Mouse (Mus musculus) intestine, postnatal 0 days (tissue): Measurements from ENCODE around the gene Phyhd1. TPM values are rescaled to one million over a fixed set of nuclear protein-coding genes. Genes with fewer than 3 reads are reported as not detected.

Source experiments
- ATAC-seq: fragments of 200-750 bp; cut with Nextera tagmentation; 2 replicates; pipeline ENCODE4 v1.8.0; 2017; ENCODE audit warnings: mild to moderate bottlenecking, moderate TSS enrichment, moderate library complexity
- H3K27ac ChIP-seq: fragments of 300-500 bp; sonication (generic); 2 replicates; pipeline ENCODE4 v1.5.1; 2014; ENCODE audit warnings: mild to moderate bottlenecking, low read depth, low read length, moderate library complexity
- H3K27me3 ChIP-seq: fragments of 300-500 bp; sonication (generic); replicated peaks from 2 replicates; pipeline ENCODE4 v1.6.1; 2014; ENCODE audit warnings: low read length, mixed read lengths; ENCODE audit not compliant: control insufficient read depth, insufficient read depth
- H3K36me3 ChIP-seq: fragments of 300-500 bp; sonication (generic); 2 replicates; pipeline ENCODE4 v1.6.1; 2014; ENCODE audit warnings: mild to moderate bottlenecking, moderate library complexity; ENCODE audit not compliant: control insufficient read depth, insufficient read depth
- H3K4me1 ChIP-seq: fragments of 300-500 bp; sonication (generic); replicated peaks from 2 replicates; pipeline ENCODE4 v1.6.1; 2014; ENCODE audit warnings: antibody characterized with exemption, low read length, mixed read lengths; ENCODE audit not compliant: control insufficient read depth, insufficient read depth
- H3K4me2 ChIP-seq: fragments of 300-500 bp; sonication (generic); replicated peaks from 2 replicates; pipeline ENCODE4 v1.6.1; 2014; ENCODE audit warnings: low read depth, mild to moderate bottlenecking, moderate library complexity
- H3K4me3 ChIP-seq: fragments of 300-500 bp; sonication (generic); 2 replicates; pipeline ENCODE4 v1.5.1; 2014; ENCODE audit warnings: low read depth, low read length
- H3K9ac ChIP-seq: fragments of 300-500 bp; sonication (generic); 2 replicates; pipeline ENCODE4 v1.6.1; 2014; ENCODE audit warnings: mild to moderate bottlenecking, low read depth, low read length
- H3K9me3 ChIP-seq: fragments of 300-500 bp; sonication (generic); 2 replicates; pipeline ENCODE4 v1.6.1; 2016; ENCODE audit warnings: mixed run types; ENCODE audit not compliant: control insufficient read depth
- CTCF ChIP-seq: sonication (generic); IDR thresholded peaks from 2 replicates; pipeline ENCODE4 v1.5.1; 2016; ENCODE audit warnings: low read depth, mild to moderate bottlenecking, control low read depth, antibody characterized with exemption, moderate library complexity
- WGBS: fragments of 180-500 bp; shearing (Covaris S2); extraction: QIAGEN DNeasy Blood & Tissue Kit; methylation state at CpG from one replicate; pipeline ENCODE4 v1.1.7; 2014; 5-methylcytosine and 5-hydroxymethylcytosine counted together
- polyA plus RNA-seq: library from polyadenylated mRNA; unstranded; fragments of >200 nt; fragmentation: Nextera tagmentation; extraction: Ambion mirVana; gene quantifications from 2 replicates; pipeline ENCODE4 v1.2.1, GENCODE M21; 2015

Gene Phyhd1
- 3.1 and 3.7 TPM in 2 replicates for polyA plus RNA-seq

DNA sequence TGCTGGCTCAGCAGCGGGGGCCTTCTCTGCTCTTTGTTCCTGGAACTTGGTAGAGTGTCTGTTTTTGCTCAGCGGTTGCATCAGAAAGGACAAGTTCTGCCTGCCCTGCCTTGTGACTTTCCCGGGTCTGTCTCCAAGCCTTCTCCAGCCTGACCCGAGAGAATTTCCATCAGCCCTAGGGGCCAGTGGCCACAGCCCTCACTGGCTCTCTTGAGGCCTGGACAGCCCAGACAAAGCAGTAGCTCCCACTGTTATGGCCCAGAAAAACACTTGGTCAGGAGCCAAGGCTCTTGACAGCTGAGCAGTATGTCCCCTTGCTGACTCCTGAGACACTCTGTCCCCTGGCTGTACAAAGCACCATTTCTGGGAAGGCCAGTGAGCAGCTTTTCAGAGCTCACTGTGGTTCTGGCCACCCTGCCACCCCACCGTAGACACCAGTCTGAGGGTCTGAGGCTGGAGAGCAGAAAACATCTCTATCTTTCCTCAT lies at the start of gene Phyhd1:
Gene Phyhd1 (plus strand): TSS at position 437 of the 487 bp plus-strand sequence.
- 36% methylated on average over 5 of the region's 5 CpGs for WGBS
- Histone ChIP-seq H3K9me3 (no peaks in the 10 kb centered on the region), H3K36me3 (peaks cover 36% of the 10 kb centered on the region), H3K27me3 (no peaks in the 10 kb centered on the region), H3K9ac (no peak within 1 kb of the TSS; the same call in none of the 2 replicates), H3K4me2 (peak within 1 kb of the TSS; percentile 35; the same call in 1 of the 2 replicates), H3K4me3 (0 out of 2 replicates have a peak within 1 kb of the TSS, but pooled peaks have one; percentile 7), H3K27ac (peak within 1 kb of the TSS; percentile 79), H3K4me1 (0 out of 2 replicates have a peak, but pooled peaks cover 12% of the 10 kb centered on the region)
- TF ChIP-seq CTCF, result no peak
- no peak for ATAC-seq

GRCm38 (mm10) chr2:30216293-30216692 lies 49.7 kb upstream of the Phyhd1 start:
- Histone ChIP-seq H3K27ac (no peak overlapping the region), H3K9ac (no peak overlapping the region), H3K4me2 (no peak overlapping the region), H3K4me1 (no peaks in the 10 kb centered on the region), H3K27me3 (no peaks in the 10 kb centered on the region), H3K4me3 (no peak overlapping the region), H3K9me3 (no peaks in the 10 kb centered on the region), H3K36me3 (no peaks in the 10 kb centered on the region)
- 91% methylated on average over 5 of the region's 5 CpGs for WGBS
- no peak for TF ChIP-seq CTCF
- no peak for ATAC-seq

DNA sequence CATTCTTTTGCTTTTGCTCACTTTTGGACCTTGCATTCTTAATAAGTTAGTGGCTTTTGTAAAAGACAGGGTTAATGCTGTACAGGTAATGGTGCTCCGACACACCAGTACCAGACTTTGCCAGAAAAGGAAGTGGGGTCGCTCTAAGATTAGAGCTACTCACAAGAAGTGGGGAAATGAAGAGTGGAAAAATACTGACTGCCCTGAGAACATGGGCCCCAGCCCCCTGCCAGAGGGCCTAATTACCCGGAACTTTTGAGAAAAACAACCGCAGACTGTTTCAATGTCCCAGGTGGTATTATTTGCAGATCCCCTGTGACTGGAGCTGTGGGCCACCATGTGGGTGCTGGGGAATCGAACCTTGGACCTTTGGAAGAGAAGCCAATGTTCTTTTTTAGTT lies 30.4 kb upstream of the Phyhd1 start:
- H3K4me1 ChIP-seq, result peaks cover 3% of the 10 kb centered on the region; the same call in 1 of the 2 replicates
- H3K36me3 ChIP-seq, result peaks cover under 1% of the 10 kb centered on the region; the same call in 1 of the 2 replicates
- no peaks in the 10 kb centered on the region for H3K9me3 ChIP-seq
- WGBS, result 81% methylated on average over 5 of the region's 5 CpGs
- no peaks in the 10 kb centered on the region for H3K27me3 ChIP-seq
- no peak overlapping the region for H3K4me3 ChIP-seq
- no peak for ATAC-seq
- H3K4me2 ChIP-seq, result no peak overlapping the region
- no peak overlapping the region for H3K27ac ChIP-seq
- no peak overlapping the region for H3K9ac ChIP-seq
- no peak for TF ChIP-seq CTCF

- H3K36me3 ChIP-seq, result peaks cover 11% of the 10 kb centered on the region
- peaks cover 3% of the 10 kb centered on the region; the same call in 1 of the 2 replicates for H3K4me1 ChIP-seq
- no peaks in the 10 kb centered on the region for H3K9me3 ChIP-seq
- ATAC-seq, result no peak
- 2% methylated on average over 18 of the region's 18 CpGs for WGBS
- TF ChIP-seq CTCF, result no peak
- H3K9ac ChIP-seq, result peak overlapping the region; percentile 92
- H3K4me3 ChIP-seq, result peak overlapping the region; percentile 93
- H3K4me2 ChIP-seq, result peak overlapping the region; percentile 78
- peak overlapping the region; percentile 93 for H3K27ac ChIP-seq
- H3K27me3 ChIP-seq, result no peaks in the 10 kb centered on the region
These were observed 29.4 kb upstream of the Phyhd1 start for GRCm38 (mm10) chr2:30236426-30237198.

DNA sequence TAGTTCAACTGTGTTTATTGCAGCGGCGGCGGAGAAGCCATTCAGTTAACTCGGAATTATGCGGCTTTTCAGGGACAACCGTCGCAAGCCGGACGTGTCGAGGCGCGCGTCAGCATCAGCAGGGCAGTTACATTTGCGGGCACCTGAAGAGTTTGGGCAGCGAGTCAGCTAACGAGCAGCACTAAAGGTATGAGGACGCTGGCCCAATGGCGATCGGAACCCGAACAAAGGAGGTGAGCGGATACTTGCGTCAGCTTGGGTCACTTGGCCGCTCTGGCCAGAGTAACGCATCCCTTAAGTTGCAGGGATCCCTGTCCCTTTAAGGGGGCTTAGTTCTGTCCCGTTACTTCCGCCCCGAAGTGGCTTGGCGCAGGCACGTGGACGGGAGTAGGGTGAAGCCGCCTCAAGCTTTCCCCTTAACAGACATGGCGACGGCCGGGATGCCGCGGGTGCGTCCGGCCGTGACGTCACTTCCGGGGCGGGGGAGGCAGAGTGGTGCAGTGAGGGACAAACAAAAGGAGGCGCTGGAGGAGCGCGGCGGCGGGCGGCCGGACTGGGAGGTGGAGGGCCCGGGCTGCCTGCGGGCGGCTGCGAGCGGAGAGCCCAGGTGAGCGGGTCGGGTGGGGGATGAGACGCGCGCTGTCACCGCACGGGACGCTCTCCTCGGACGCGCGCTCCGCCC lies 28.7 kb upstream of the Phyhd1 start, which contains the start of gene Lrrc8a:
Gene Lrrc8a (plus strand): TSS at position 517 of the 682 bp plus-strand sequence.
- ATAC-seq, result peak; percentile 95
- Histone ChIP-seq H3K36me3 (peaks cover 18% of the 10 kb centered on the region), H3K4me1 (peaks cover 3% of the 10 kb centered on the region; the same call in 1 of the 2 replicates), H3K27ac (peak within 1 kb of the TSS; percentile 93), H3K9me3 (no peaks in the 10 kb centered on the region), H3K9ac (peak within 1 kb of the TSS; percentile 92), H3K27me3 (no peaks in the 10 kb centered on the region), H3K4me2 (peak within 1 kb of the TSS; percentile 78), H3K4me3 (peak within 1 kb of the TSS; percentile 93)
- peak; percentile 78 for TF ChIP-seq CTCF
- WGBS, result under 1% methylated on average over 59 of the region's 67 CpGs

DNA sequence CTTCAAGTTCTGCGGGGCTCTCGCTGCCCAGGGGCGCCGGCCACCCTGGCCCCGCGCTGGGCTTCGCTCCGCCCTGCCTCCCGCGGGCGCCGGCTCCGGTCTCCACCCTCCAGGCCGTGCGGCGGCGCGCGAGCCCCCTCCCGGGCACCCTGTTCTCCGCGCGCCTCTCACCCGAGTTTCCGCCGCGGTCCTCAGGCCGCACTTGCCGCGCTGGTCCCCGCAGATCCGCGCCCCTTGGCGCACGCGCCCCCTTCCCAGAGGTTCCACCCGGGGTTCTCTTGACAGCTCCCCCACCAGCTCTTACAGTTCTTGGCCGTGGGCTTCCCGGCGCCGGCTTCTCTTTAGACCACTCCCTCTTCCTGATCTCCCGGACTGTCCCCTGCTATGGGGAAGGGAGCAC lies 28.1 kb upstream of the Phyhd1 start:
- H3K4me3 ChIP-seq, result peak overlapping the region; percentile 93
- under 1% methylated on average over 26 of the region's 42 CpGs for WGBS
- no peaks in the 10 kb centered on the region for H3K27me3 ChIP-seq
- H3K36me3 ChIP-seq, result peaks cover 24% of the 10 kb centered on the region
- TF ChIP-seq CTCF, result no peak
- peak overlapping the region; percentile 93 for H3K27ac ChIP-seq
- peak overlapping the region; percentile 78 for H3K4me2 ChIP-seq
- H3K9me3 ChIP-seq, result no peaks in the 10 kb centered on the region
- peak overlapping the region; percentile 92 for H3K9ac ChIP-seq
- peak; percentile 76 for ATAC-seq
- peaks cover 9% of the 10 kb centered on the region for H3K4me1 ChIP-seq
